Mouse (Mus musculus) limb, embryonic 14.5 days (tissue): ENCODE measurements around the gene Tmprss15. TPM values are rescaled to one million over a fixed set of nuclear protein-coding genes. Genes with fewer than 3 reads are reported as not detected.
A peak's percentile ranks its signal among the peaks of the same experiment; 100 is the strongest.

ENCODE experiments used
- ATAC-seq: fragments of 200-750 bp; cut with Nextera tagmentation; 2 replicates; pipeline ENCODE4 v1.8.0; 2017; ENCODE audit warnings: low read depth, moderate number of reproducible peaks, moderate TSS enrichment; ENCODE audit not compliant: low FRiP score
- DNase-seq: peaks from one replicate; pipeline ENCODE4 v3.0.0-alpha.2; 2015; ENCODE audit warnings: low spot score
- H3K27ac ChIP-seq: fragments of 300-500 bp; sonication (generic); replicated peaks from 2 replicates; pipeline ENCODE4 v1.5.1; 2014; ENCODE audit warnings: low read depth, mild to moderate bottlenecking, low read length, moderate library complexity, mixed read lengths
- H3K27me3 ChIP-seq: fragments of 300-500 bp; sonication (generic); 2 replicates; pipeline ENCODE4 v1.6.1; 2014; ENCODE audit warnings: low read length, mixed read lengths; ENCODE audit not compliant: control insufficient read depth, insufficient read depth
- H3K36me3 ChIP-seq: fragments of 300-500 bp; sonication (generic); 2 replicates; pipeline ENCODE4 v1.6.1; 2014; ENCODE audit warnings: mild to moderate bottlenecking, low read length, moderate library complexity, mixed read lengths; ENCODE audit not compliant: control insufficient read depth, insufficient read depth
- H3K4me1 ChIP-seq: fragments of 300-500 bp; sonication (generic); 2 replicates; pipeline ENCODE4 v1.6.1; 2014; ENCODE audit warnings: antibody characterized with exemption, low read length, mixed read lengths; ENCODE audit not compliant: control insufficient read depth, insufficient read depth
- H3K4me2 ChIP-seq: fragments of 300-500 bp; sonication (generic); replicated peaks from 2 replicates; pipeline ENCODE4 v1.6.1; 2014; ENCODE audit warnings: low read depth, mild to moderate bottlenecking, low read length, moderate library complexity; ENCODE audit not compliant: severe bottlenecking
- H3K4me3 ChIP-seq: fragments of 300-500 bp; sonication (generic); replicated peaks from 2 replicates; pipeline ENCODE4 v1.5.1; 2014; ENCODE audit warnings: low read length
- H3K9ac ChIP-seq: fragments of 300-500 bp; sonication (generic); 2 replicates; pipeline ENCODE4 v1.6.1; 2014; ENCODE audit warnings: mild to moderate bottlenecking, low read depth, low read length, moderate library complexity; ENCODE audit not compliant: severe bottlenecking
- H3K9me3 ChIP-seq: fragments of 300-500 bp; sonication (generic); 2 replicates; pipeline ENCODE4 v1.6.1; 2016; ENCODE audit warnings: low read length; ENCODE audit not compliant: control insufficient read depth
- POLR2A ChIP-seq: fragments of 200-500 bp; IDR thresholded peaks from 2 replicates; pipeline ENCODE4 v1.8.0; 2012; ENCODE audit warnings: inconsistent platforms, mild to moderate bottlenecking, moderate library complexity, borderline replicate concordance; ENCODE audit not compliant: insufficient read depth, insufficient read length; ENCODE audit errors: extremely low read depth
- WGBS: fragments of 180-500 bp; shearing (Covaris S2); extraction: QIAGEN DNeasy Blood & Tissue Kit; methylation state at CpG from one replicate; pipeline ENCODE4 v1.1.7; 2014; 5-methylcytosine and 5-hydroxymethylcytosine counted together
- polyA plus RNA-seq, 2 experiments: library from polyadenylated mRNA; depleted of rRNA in 1 of 2; stranded (reverse) in 1 of 2; unstranded in 1 of 2; fragments of >200 nt; fragmentation: Nextera tagmentation in 1 of 2; extraction: Ambion mirVana in 1 of 2; gene quantifications; 2 replicates each; pipeline versions ENCODE4 v1.2.1 to v1.2.3; 2012 to 2014

Gene Tmprss15
- polyA plus RNA-seq, 2 experiments: not detected

GRCm38 (mm10) chr16:78976384-78976783, 114.5 kb downstream of the Tmprss15 start:
- no peak for TF ChIP-seq POLR2A
- ATAC-seq: no peak

GRCm38 (mm10) chr16:78974099-78974498, 116.8 kb downstream of the Tmprss15 start:
- H3K9ac ChIP-seq: no peak overlapping the region
- DNase-seq: no peak
- H3K4me3 ChIP-seq: no peak overlapping the region
- no peaks in the 10 kb centered on the region for H3K36me3 ChIP-seq
- H3K4me2 ChIP-seq: no peak overlapping the region
- no peaks in the 10 kb centered on the region for H3K4me1 ChIP-seq
- H3K27me3 ChIP-seq: no peaks in the 10 kb centered on the region
- ATAC-seq: no peak
- 94% methylated on average over 13 of the region's 13 CpGs for WGBS
- no peak overlapping the region for H3K27ac ChIP-seq
- H3K9me3 ChIP-seq: no peaks in the 10 kb centered on the region
- TF ChIP-seq POLR2A: no peak

More at GRCm38 (mm10) chr16:78976384-78976783, 114.5 kb downstream of the Tmprss15 start:
- DNase-seq: no peak
- no peak overlapping the region for H3K4me2 ChIP-seq
- no peaks in the 10 kb centered on the region for H3K4me1 ChIP-seq
- no peak overlapping the region for H3K9ac ChIP-seq
- no peaks in the 10 kb centered on the region for H3K27me3 ChIP-seq
- H3K27ac ChIP-seq: no peak overlapping the region
- no peaks in the 10 kb centered on the region for H3K36me3 ChIP-seq
- H3K9me3 ChIP-seq: no peaks in the 10 kb centered on the region
- 72% methylated on average over 8 of the region's 8 CpGs for WGBS
- no peak overlapping the region for H3K4me3 ChIP-seq

- Histone ChIP-seq H3K4me2 (no peak overlapping the region), H3K4me3 (no peak overlapping the region), H3K4me1 (no peaks in the 10 kb centered on the region), H3K27me3 (no peaks in the 10 kb centered on the region), H3K36me3 (no peaks in the 10 kb centered on the region), H3K9ac (no peak overlapping the region), H3K27ac (no peak overlapping the region), H3K9me3 (no peaks in the 10 kb centered on the region)
- peak; percentile 65 for DNase-seq
- no peak for ATAC-seq
- 31% methylated on average over 13 of the region's 13 CpGs for WGBS
- TF ChIP-seq POLR2A: no peak
Observed at GRCm38 (mm10) chr16:78969091-78969731, 121.7 kb downstream of the Tmprss15 start.

GRCm38 (mm10) chr16:78957434-78957833, 133.5 kb downstream of the Tmprss15 start:
- no peaks in the 10 kb centered on the region for H3K36me3 ChIP-seq
- no peaks in the 10 kb centered on the region for H3K4me1 ChIP-seq
- H3K9ac ChIP-seq: no peak overlapping the region
- 67% methylated on average over 2 of the region's 2 CpGs for WGBS
- H3K27me3 ChIP-seq: no peaks in the 10 kb centered on the region
- no peak for TF ChIP-seq POLR2A
- no peak overlapping the region for H3K27ac ChIP-seq
- DNase-seq: no peak
- ATAC-seq: no peak
- no peak overlapping the region for H3K4me2 ChIP-seq
- no peak overlapping the region for H3K4me3 ChIP-seq
- no peaks in the 10 kb centered on the region for H3K9me3 ChIP-seq

- ATAC-seq (no peak), DNase-seq (no peak)
- H3K36me3 ChIP-seq: no peaks in the 10 kb centered on the region
- H3K4me3 ChIP-seq: no peak overlapping the region
- H3K4me2 ChIP-seq: no peak overlapping the region
- no peaks in the 10 kb centered on the region for H3K27me3 ChIP-seq
- H3K9ac ChIP-seq: no peak overlapping the region
- H3K27ac ChIP-seq: no peak overlapping the region
- no peaks in the 10 kb centered on the region for H3K9me3 ChIP-seq
- 73% methylated on average over 4 of the region's 4 CpGs for WGBS
- no peaks in the 10 kb centered on the region for H3K4me1 ChIP-seq
- no peak for TF ChIP-seq POLR2A
Observed at GRCm38 (mm10) chr16:78950359-78950758, 140.5 kb downstream of the Tmprss15 start.
